Mouse (Mus musculus) lung, embryonic 15.5 days (tissue): Measurements from ENCODE around the gene Mettl26. TPM values are rescaled to one million over a fixed set of nuclear protein-coding genes. Genes with fewer than 3 reads are reported as not detected.

Source experiments
- ATAC-seq: fragments of 200-750 bp; cut with Nextera tagmentation; 2 replicates; pipeline ENCODE4 v1.8.0; 2017; ENCODE audit warnings: moderate number of reproducible peaks, borderline replicate concordance; ENCODE audit not compliant: low FRiP score, low TSS enrichment; ENCODE audit errors: extremely low read depth
- H3K27ac ChIP-seq: fragments of 300-500 bp; sonication (generic); 2 replicates; pipeline ENCODE4 v1.5.1; 2015; ENCODE audit warnings: moderate library complexity, mild to moderate bottlenecking, inconsistent platforms
- H3K27me3 ChIP-seq: fragments of 300-500 bp; sonication (generic); 2 replicates; pipeline ENCODE4 v1.6.1; 2015; ENCODE audit warnings: inconsistent platforms
- H3K36me3 ChIP-seq: fragments of 300-500 bp; sonication (generic); 2 replicates; pipeline ENCODE4 v1.6.1; 2015; ENCODE audit warnings: inconsistent platforms
- H3K4me1 ChIP-seq: fragments of 300-500 bp; sonication (generic); 2 replicates; pipeline ENCODE4 v1.6.1; 2015; ENCODE audit warnings: inconsistent platforms
- H3K4me2 ChIP-seq: fragments of 300-500 bp; sonication (generic); 2 replicates; pipeline ENCODE4 v1.6.1; 2015; ENCODE audit warnings: inconsistent platforms, mild to moderate bottlenecking, moderate library complexity
- H3K4me3 ChIP-seq: fragments of 300-500 bp; sonication (generic); 2 replicates; pipeline ENCODE4 v1.5.1; 2015; ENCODE audit warnings: mild to moderate bottlenecking, inconsistent platforms
- H3K9ac ChIP-seq: fragments of 300-500 bp; sonication (generic); 2 replicates; pipeline ENCODE4 v1.6.1; 2015; ENCODE audit warnings: inconsistent platforms
- H3K9me3 ChIP-seq: fragments of 300-500 bp; sonication (generic); 2 replicates; pipeline ENCODE4 v1.6.1; 2016; ENCODE audit warnings: inconsistent platforms
- WGBS: fragments of 180-500 bp; shearing (Covaris S2); methylation state at CpG from one replicate; pipeline ENCODE4 v1.1.7; 2015; 5-methylcytosine and 5-hydroxymethylcytosine counted together
- polyA plus RNA-seq: library from polyadenylated mRNA; unstranded; fragments of >200 nt; fragmentation: Nextera tagmentation; extraction: Ambion mirVana; gene quantifications from 2 replicates; pipeline ENCODE4 v1.2.1, GENCODE M21; 2015

The Mettl26 gene
- polyA plus RNA-seq, 1 experiment from 2014 or later: 53.5 TPM

DNA sequence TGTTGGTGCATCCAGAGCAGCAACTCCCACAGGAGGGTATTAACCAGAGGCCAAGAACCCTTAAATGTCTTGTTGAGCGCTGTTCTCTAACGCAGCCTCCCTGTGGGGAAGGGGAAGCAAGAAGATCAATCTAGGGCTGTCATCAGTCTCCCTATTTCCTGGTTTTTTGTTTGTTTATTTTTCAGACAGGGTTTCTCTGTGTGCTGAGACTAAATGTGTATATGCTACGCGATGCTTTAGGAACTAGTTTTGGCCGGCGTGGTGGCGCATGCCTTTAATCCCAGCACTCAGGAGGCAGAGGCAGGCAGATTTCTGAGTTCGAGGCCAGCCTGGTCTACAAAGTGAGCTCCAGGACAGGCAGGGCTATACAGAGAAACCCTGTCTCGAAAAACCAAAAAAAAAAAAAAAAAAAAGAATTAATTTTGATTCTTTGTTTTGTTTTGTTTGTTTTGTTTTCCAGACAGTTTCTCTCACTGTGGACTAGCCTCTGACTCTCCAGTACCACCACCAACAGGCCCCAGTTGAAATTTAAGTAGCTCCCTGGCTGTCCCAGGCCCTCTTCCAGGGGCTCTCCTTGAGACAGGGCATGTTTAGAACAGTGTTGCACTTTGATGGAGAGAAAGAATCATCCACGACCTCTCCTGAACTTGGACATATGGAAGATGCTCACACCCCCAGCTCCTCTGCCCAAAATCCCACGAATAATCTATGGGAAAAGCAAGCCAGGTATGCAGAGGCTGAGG, 1.3 kb upstream of the Mettl26 start:
- Histone ChIP-seq H3K27me3 (no peaks in the 10 kb centered on the region), H3K4me3 (peak overlapping the region; percentile 77), H3K9ac (0 out of 2 replicates have a peak overlapping the region, but pooled peaks have one; percentile 67), H3K4me2 (peak overlapping the region; percentile 85), H3K27ac (no peak overlapping the region), H3K4me1 (peaks cover 22% of the 10 kb centered on the region), H3K36me3 (peaks cover 10% of the 10 kb centered on the region; the same call in 1 of the 2 replicates), H3K9me3 (no peaks in the 10 kb centered on the region)
- no peak for ATAC-seq
- WGBS: 65% methylated on average over 11 of the region's 11 CpGs

DNA sequence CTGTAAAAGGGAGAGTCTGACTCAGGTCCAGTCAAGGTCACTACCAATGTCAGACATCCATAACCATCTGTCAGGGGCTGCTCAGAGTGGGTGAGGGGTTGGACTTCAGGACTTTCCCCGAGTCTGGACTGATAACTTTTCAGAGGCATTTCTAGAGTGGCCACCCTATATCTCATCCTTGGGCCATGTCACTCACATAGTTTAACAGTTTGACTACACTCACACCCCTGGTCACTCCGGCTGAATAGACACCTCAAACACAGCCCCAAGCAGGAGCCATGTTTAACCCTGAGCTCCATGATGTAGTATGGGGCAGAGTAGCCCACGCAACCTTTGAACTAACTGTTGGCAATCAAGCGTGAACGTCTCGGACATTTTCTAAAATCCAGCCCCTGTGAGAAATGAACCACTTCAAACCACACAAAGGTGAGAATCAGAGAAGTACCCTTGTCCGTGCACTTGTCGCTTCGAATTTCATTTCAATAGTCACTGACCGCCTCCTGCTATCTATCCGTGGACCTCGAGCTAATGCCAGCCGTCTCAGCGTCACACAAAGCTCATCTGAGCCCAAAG, 640 bp upstream of the Mettl26 start:
- no peaks in the 10 kb centered on the region for H3K27me3 ChIP-seq
- no peak for ATAC-seq
- H3K9ac ChIP-seq: peak overlapping the region; percentile 67
- WGBS: 4% methylated on average over 14 of the region's 14 CpGs
- H3K9me3 ChIP-seq: no peaks in the 10 kb centered on the region
- H3K4me2 ChIP-seq: peak overlapping the region; percentile 85
- peak overlapping the region; percentile 93 for H3K27ac ChIP-seq
- peaks cover 11% of the 10 kb centered on the region; the same call in 1 of the 2 replicates for H3K36me3 ChIP-seq
- H3K4me1 ChIP-seq: peaks cover 17% of the 10 kb centered on the region
- H3K4me3 ChIP-seq: peak overlapping the region; percentile 77

DNA sequence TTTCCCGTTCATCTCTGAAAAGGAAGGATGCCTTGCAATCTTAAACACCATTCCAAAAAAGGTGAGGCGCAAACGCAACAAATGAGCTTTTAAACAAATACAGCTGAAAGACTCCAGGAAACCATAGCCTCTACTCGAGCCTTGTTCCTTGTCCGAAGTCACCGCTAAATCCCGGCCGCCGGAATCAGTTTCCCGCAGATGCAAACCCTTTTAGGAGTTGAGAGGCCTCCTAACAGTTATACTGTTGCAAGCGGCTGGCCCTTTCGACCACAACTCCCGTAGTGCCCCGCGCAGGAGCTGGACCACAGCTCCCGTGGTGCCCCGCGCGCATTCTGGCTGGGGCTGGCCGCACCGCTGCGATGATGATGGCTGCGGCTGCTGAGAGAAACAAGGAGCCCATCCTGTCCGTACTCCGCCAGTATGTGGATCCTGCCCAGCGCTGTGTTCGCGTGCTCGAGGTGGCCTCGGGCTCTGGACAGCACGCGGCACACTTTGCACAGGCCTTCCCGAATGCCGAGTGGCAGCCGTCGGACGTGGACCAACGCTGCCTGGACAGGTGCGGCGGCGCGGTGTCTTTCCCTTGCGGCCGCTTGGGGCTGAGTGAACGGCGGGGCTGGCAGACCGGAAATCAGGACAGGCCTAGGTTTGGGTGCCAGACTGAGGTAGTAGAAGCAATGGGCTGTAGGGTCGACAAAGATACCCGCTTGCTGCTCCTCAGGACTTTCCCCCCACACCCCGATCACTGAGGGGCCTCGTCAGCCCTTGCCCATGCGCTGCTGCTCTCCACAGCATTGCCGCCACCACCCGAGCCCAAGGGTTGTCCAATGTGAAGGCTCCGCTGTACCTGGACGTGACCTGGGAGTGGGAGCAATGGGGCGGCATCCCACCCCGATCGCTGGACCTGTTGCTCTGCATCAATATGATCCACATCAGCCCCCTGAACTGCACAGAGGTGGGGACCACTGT, 580 bp downstream of the Mettl26 start:
- 1% methylated on average over 59 of the region's 59 CpGs for WGBS
- Histone ChIP-seq H3K9ac (peak overlapping the region; percentile 67), H3K4me3 (peak overlapping the region; percentile 77), H3K4me2 (peak overlapping the region; percentile 85), H3K4me1 (peaks cover 17% of the 10 kb centered on the region), H3K9me3 (no peaks in the 10 kb centered on the region), H3K27ac (peak overlapping the region; percentile 93), H3K27me3 (no peaks in the 10 kb centered on the region), H3K36me3 (peaks cover 15% of the 10 kb centered on the region; the same call in 1 of the 2 replicates)
- ATAC-seq: peak; percentile 92

DNA sequence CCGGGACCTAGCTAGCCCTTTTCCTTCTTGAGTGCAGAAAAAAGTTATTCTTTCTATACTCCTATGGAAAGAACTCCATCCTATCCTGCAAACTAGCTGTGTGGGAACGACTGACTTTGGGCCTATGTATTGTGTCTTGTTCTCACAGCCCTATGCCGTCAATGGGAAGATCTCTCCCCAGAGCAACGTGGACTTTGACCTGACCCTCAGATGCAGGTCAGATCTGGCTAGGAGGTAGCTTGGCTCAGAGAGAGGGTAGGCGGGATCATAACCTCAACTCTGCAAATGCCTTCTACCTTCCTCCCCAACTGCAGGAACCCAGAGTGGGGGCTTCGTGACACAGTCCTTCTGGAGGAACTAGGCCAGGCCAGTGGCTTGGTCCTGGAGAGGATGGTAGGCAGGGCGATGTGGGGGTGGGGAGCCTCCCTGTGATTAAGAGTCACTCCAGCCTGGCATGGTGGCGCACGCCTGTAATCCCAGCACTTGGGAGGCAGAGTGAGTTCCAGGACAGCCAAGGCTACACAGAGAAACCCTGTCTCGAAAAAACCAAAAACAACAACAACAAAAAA, 1.6 kb downstream of the Mettl26 start:
- peak overlapping the region; percentile 85 for H3K4me2 ChIP-seq
- no peak for ATAC-seq
- 57% methylated on average over 10 of the region's 10 CpGs for WGBS
- H3K4me1 ChIP-seq: peaks cover 17% of the 10 kb centered on the region
- no peaks in the 10 kb centered on the region for H3K9me3 ChIP-seq
- peak overlapping the region; percentile 67; the same call in 1 of the 2 replicates for H3K9ac ChIP-seq
- peaks cover 15% of the 10 kb centered on the region; the same call in 1 of the 2 replicates for H3K36me3 ChIP-seq
- no peaks in the 10 kb centered on the region for H3K27me3 ChIP-seq
- no peak overlapping the region for H3K27ac ChIP-seq
- peak overlapping the region; percentile 77 for H3K4me3 ChIP-seq

DNA sequence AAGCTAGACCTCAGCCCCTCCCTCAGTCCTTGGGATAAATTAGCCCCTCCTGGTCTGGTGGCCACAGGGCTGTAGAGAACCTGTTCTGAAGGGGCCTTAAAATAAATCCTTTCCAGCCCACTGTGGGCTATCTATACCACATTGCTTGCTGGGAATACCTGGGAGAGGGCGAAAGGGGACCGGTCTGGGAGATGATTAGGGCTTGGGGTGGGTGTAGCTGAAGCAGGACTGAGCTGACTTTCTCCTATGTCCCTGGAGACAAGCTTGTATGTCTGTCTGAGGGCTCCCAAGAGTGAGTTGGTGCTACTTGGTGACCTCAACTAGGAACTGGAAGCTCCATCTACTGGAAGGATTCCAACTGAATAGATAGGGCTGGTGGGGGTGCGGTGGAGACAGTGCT, 2.2 kb downstream of the Mettl26 start:
- H3K9ac ChIP-seq: no peak overlapping the region
- H3K4me3 ChIP-seq: no peak overlapping the region
- 88% methylated on average over 3 of the region's 3 CpGs for WGBS
- H3K27me3 ChIP-seq: no peaks in the 10 kb centered on the region
- H3K4me2 ChIP-seq: no peak overlapping the region
- H3K27ac ChIP-seq: no peak overlapping the region
- peaks cover 15% of the 10 kb centered on the region; the same call in 1 of the 2 replicates for H3K36me3 ChIP-seq
- peaks cover 17% of the 10 kb centered on the region for H3K4me1 ChIP-seq
- no peaks in the 10 kb centered on the region for H3K9me3 ChIP-seq
- no peak for ATAC-seq

DNA sequence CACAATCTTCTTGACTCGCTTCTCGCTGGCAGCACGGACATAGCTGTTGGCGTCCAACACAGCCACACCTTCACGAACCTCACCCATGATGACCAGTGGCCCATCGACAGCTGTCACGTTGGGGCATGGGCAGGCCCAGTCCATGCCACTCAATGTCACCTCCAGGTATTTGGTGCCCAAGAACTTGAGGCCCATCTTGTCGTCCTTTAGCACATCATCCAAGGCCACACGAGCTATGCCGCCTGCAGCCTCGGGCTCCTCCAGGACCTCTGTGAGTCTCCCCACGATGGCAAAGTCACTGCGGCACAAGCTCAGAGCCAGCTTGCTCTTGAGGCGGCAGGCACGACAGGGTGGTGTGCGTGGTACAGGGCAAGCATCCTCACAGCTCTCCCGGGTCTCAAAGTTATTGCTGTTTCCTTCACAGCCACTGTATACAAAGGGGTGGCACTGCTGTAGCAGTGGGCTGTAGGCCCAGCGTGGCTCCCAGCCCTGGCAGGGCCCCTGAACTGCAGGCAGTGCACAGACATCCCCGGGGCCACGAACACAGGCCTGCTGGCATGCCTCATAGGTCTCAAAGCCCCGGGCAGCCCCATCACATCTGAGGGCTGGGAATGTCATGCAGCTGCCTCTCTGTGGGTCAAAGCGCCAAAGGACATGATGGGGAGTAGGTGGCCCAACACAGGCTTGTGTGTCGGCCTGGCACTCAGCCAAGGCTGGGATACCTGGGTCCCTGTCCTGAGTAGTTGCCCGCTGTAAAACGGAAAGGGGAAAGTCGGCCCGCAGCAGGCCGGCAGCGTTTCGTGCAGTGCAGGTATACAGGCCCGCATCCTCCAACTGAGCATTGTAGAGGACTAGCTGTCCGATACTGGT, 3.1 kb downstream of the Mettl26 start:
- Histone ChIP-seq H3K4me1 (peaks cover 17% of the 10 kb centered on the region), H3K27ac (no peak overlapping the region), H3K4me3 (no peak overlapping the region), H3K36me3 (peaks cover 19% of the 10 kb centered on the region; the same call in 1 of the 2 replicates), H3K9me3 (no peaks in the 10 kb centered on the region), H3K27me3 (no peaks in the 10 kb centered on the region), H3K9ac (no peak overlapping the region), H3K4me2 (no peak overlapping the region)
- no peak for ATAC-seq
- WGBS: 89% methylated on average over 32 of the region's 32 CpGs

DNA sequence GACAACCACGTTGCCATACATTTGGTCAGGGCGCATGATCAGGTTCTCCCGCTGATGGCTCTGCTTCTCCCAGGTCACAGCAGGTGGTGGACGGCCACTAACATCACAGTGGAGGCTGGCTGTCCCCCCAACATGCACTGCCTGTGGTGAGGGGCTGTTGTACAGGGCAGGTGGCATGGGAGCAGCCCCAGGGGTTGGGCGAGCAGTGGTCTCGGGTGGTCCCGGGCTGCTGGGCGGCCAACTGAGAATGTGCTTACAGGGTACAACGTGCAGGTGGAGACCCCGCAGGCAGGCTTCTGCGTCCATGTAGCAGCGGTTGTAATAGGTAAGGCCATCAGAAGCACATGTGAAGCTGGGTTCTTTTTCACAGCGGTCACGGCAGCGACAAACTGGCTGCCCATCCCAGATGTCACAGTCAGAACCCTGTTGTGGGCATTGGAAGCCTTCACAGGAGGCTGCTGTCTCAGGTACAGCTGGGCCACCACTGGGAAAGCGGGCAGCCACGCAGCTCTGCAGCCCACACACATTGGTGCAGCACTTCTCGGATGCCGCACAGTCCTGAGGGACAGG, 3.8 kb downstream of the Mettl26 start:
- H3K36me3 ChIP-seq: peaks cover 26% of the 10 kb centered on the region
- H3K9ac ChIP-seq: no peak overlapping the region
- H3K4me2 ChIP-seq: no peak overlapping the region
- no peak for ATAC-seq
- no peaks in the 10 kb centered on the region for H3K9me3 ChIP-seq
- peaks cover 17% of the 10 kb centered on the region for H3K4me1 ChIP-seq
- no peak overlapping the region for H3K27ac ChIP-seq
- H3K27me3 ChIP-seq: no peaks in the 10 kb centered on the region
- 91% methylated on average over 19 of the region's 19 CpGs for WGBS
- H3K4me3 ChIP-seq: no peak overlapping the region

DNA sequence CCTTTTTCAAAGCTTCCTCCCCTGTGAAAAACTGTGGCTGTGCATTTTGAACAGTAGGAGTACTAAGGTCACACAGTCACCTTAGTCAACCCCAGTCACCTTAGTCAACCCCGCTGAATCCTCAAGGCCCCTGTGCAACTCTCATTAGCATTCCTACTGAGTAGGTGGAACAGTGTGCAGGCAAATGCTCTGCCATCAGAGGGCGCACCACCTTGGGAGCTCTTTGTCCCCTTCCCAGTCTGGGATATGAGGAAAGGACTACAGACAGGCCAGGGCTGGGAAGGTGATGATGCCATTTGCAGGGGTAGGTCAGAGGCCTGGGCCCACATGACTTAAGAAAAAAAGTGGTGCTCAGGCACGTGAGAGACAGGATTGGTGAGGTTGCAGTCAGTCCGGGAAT, 4.4 kb downstream of the Mettl26 start:
- ATAC-seq: no peak
- peaks cover 32% of the 10 kb centered on the region for H3K36me3 ChIP-seq
- H3K27me3 ChIP-seq: no peaks in the 10 kb centered on the region
- H3K4me3 ChIP-seq: no peak overlapping the region
- 64% methylated on average over 4 of the region's 4 CpGs for WGBS
- no peak overlapping the region for H3K9ac ChIP-seq
- H3K4me2 ChIP-seq: no peak overlapping the region
- no peak overlapping the region for H3K27ac ChIP-seq
- H3K9me3 ChIP-seq: no peaks in the 10 kb centered on the region
- peaks cover 11% of the 10 kb centered on the region for H3K4me1 ChIP-seq

DNA sequence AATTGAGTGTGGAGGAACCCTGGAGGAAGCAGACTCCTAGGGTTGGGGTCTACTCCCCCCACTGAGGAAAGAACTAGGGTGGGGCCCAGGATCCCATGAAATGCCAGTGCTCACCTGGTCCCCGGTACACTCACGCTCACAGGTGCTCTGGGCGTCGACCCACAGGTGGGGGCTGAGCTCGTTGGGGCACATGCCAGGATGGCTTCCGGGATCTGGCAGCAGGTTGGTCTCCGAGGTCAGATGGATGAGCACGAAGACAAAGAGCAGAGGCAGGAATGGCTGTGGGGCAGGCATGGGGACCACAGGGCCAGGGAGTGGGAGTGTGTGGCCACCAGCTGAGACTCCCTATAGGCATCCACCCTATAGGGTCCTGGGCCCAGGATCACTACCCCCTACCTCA, 4.9 kb downstream of the Mettl26 start:
- Histone ChIP-seq H3K4me2 (no peak overlapping the region), H3K9me3 (no peaks in the 10 kb centered on the region), H3K4me3 (no peak overlapping the region), H3K4me1 (peaks cover 11% of the 10 kb centered on the region), H3K36me3 (peaks cover 33% of the 10 kb centered on the region), H3K9ac (no peak overlapping the region), H3K27ac (no peak overlapping the region), H3K27me3 (no peaks in the 10 kb centered on the region)
- no peak for ATAC-seq
- WGBS: 78% methylated on average over 8 of the region's 8 CpGs

DNA sequence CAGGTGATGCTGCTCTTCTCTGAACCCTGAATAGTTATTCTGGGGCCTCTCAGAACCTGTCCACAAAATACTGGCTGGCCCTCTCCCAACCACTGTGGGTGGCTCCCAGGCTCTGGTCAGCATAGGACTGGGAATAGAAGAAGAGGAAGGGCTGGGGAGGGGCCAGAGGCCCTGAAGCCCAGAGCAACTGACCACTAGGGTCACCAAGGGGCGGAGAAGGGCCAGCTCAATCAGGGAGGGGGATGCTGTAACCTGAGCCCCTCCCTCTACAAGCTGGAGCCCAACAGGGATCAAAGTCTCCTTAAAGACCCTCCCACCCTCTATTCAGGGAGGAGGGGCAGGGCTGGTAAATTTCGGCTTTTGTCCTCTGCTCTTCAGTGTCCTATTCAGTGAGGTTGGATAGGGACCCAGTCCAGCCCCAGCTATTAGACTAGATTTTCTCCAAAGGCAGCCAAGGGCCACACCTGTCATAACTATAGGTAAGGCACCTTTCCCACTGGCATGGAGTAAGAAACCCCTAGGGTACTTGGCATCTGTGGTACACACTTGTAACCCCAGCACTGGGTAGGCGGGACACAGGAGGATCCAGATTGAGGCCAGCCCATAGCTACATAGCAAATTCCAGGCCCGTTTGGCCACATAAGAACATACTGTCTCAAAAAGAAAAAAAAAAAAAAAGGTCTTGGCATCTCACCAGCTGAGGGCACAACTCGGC, 5.5 kb downstream of the Mettl26 start, which contains the start of gene Wfikkn1:
Gene Wfikkn1 (minus strand): TSS at position 663 of the 715 bp plus-strand sequence.
- no peak within 1 kb of the TSS; the same call in 1 of the 2 replicates for H3K9ac ChIP-seq
- H3K4me1 ChIP-seq: peaks cover 11% of the 10 kb centered on the region
- no peak for ATAC-seq
- no peak within 1 kb of the TSS for H3K4me3 ChIP-seq
- no peak within 1 kb of the TSS for H3K4me2 ChIP-seq
- no peak within 1 kb of the TSS for H3K27ac ChIP-seq
- H3K9me3 ChIP-seq: no peaks in the 10 kb centered on the region
- no peaks in the 10 kb centered on the region for H3K27me3 ChIP-seq
- whole genome bisulfite sequencing: 36% methylated on average over 5 of the region's 5 CpGs
- H3K36me3 ChIP-seq: peaks cover 36% of the 10 kb centered on the region
